Mouse (Mus musculus) embryo, embryonic 10.5 days (tissue): ENCODE measurements around the gene Fopnl.

Experiments
- DNase-seq: peaks from one replicate; pipeline ENCODE4 v3.0.0-alpha.2; 2015; ENCODE audit warnings: low spot score

The Fopnl gene

DNA sequence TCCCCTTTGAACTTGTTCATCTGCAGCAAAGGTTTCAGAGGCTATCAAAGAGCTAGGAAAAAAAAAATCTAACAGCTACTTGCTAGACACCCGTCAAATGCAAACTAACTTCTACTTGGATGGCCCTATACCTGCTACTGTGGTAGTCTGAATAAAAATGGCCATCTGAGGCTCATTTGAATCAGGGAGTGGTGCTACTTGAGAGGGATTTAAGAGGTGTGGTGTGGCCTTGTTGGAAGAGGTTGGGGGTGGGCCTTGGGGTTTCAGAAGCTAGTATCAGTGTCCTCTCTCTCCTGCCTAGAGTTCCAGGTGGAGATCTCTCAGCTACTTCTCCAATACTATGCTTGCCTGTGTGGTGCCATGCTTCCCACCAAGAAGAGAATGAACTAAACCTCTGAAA is 10.8 kb downstream of the Fopnl start:
- DNase-seq, result no peak

DNA sequence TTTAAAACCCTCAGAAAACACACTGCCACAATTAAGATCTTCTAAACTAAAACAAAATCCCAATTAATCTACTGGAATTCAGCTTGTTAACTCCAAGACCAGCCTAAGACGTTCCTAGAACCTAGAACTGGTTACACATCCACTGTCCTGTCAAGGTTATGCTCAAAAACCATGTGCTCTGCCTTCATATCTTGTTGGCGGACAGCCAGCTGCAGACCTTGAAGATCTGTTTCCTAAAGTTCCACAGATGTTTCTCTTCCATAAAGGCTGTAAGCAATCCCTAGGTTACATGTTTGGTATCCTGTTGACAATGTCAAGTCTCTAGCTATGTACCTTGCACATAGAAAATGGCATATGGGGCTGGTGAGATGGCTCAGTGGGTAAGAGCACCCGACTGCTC is 12.4 kb downstream of the Fopnl start:
- no peak for DNase-seq

DNA sequence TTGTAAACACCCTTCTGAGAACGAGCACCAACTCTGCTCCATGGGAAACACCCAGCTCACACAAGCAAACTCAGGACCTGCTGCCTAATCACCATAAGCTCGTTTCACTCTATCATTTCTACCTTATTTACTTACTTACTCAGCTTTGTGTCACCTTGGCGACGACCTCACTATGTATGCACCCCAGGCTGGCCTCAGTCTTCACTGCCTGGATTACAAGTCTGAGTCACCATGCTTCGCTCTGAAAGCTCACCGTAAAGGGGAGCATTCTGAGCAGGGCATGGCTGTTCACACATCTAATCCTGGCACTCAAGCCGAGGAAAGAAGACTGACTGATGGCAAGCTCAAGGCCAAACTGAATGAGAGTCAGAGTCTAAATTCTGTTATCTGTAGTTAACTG is 13.5 kb downstream of the Fopnl start:
- no peak for DNase-seq

DNA sequence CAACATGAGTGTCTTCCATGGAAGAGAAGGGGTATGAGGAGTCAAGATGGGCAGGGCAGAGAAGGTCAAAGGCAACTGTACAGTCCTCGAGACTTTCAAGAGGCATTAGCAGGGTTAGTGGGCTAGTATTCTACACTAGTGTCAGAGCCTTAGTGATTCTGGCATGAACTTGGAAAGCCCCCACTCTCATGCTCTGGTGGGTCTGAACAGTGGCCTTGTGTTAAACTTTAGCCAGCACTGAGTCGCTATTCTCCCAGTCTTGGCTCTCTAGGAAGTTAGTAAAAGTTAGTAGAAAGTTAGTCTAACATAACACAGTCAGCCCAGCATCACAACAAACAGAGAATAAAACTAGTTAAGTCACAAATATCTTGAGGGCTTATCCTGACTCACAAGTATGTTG is 14.1 kb downstream of the Fopnl start:
- DNase-seq, result no peak

DNA sequence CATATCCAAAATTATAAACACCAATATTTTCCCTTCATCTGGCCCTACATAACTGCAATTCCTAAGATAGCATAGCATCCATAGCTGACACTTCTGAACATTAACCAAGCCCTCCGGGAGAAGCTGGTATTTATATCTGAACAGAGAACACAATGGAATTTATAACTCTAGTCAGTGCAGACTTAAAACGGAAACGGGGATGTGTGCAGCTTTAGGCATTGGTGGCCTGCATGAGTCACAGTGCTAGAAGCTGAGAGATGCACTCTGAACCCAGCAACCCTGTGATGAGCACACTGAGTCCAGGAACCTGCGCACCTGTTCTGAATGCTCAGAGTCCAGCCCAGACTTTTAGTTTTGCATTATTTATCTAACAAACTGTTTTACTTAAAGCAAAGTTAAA is 18.7 kb downstream of the Fopnl start:
- DNase-seq, result no peak

DNA sequence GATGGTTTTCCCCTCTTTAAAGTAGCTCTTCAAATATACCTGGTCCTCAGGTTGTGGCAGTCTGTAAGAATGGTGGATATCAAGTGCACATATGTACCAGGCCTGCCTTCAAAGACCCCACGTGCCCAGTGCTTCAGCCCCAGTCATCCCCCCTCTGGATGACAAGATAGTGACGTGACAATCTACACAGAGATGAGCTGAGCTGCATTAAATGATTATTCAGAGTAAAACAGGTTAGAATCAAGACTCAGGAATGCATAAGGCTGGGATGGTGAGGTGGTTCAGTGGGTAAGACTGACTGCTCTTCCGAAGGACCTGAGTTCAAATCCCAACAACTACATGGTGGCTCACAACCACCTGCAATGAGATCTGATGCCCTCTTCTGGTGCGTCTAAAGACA is 19.5 kb downstream of the Fopnl start:
- no peak for DNase-seq

DNA sequence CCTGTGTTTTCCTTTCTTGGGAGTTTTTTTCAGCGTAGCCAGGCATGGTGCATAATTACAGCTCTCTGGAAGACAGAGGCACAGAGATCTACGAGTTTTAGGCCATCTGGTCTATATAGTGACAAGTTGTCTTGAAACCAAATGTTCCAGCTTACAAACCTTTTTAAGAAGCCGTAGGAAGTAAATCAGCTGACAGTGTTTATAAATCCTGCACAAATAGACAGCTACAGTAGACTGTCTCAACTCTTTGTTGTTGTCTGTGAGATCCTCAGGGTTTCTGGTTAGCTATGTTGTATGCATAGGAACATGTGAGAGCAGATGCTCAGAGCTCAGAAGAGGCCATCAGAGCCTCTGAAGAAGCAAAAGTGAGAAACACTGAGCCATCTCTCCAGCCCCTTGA is 20.1 kb downstream of the Fopnl start:
- no peak for DNase-seq

DNA sequence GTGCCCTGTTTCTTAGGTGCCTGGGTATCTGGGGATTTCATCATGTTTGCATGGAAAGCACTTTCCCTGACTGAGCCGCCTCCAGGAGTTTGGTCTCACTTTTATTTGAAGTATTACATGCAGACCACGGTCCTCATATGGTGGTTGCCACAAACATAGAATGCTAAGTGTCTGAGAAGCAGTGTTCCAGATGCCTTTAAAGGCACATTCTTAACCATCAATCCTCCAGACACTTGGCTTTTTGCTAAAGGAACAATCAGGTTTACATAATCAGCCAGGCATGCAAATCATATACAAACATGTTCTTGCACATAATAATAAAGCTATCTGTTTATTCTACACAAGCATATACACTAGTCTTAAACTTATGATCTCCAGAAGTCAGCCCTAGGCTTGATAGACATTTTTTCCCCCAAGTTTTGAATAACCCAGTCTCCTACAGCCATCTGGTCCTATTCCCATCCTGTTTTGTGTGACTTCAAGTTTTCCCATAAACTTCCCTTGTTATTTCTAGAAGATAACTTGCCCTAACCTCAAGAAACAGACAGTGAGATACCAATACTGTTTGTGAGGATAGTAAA is 20.6 kb downstream of the Fopnl start:
- no peak for DNase-seq

DNA sequence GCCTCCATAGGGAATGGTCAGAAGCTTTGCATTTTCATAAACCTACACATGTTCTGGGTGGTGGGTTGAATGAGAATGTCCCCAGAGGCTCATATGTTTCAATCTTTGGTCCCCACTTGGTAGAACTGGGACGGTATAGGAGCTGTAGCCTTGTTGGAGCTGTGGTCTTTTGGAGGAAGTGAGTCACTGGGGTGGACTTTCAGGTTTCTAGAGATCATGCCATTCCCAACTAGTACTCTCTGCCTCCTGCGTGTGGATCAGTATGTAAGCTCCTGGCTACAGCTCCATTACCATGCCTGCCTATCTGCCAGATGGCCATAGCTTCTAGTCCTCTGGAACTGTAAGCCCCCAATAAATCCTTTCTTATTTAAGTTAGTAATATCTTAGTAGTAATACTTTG is 21.9 kb downstream of the Fopnl start:
- no peak for DNase-seq

DNA sequence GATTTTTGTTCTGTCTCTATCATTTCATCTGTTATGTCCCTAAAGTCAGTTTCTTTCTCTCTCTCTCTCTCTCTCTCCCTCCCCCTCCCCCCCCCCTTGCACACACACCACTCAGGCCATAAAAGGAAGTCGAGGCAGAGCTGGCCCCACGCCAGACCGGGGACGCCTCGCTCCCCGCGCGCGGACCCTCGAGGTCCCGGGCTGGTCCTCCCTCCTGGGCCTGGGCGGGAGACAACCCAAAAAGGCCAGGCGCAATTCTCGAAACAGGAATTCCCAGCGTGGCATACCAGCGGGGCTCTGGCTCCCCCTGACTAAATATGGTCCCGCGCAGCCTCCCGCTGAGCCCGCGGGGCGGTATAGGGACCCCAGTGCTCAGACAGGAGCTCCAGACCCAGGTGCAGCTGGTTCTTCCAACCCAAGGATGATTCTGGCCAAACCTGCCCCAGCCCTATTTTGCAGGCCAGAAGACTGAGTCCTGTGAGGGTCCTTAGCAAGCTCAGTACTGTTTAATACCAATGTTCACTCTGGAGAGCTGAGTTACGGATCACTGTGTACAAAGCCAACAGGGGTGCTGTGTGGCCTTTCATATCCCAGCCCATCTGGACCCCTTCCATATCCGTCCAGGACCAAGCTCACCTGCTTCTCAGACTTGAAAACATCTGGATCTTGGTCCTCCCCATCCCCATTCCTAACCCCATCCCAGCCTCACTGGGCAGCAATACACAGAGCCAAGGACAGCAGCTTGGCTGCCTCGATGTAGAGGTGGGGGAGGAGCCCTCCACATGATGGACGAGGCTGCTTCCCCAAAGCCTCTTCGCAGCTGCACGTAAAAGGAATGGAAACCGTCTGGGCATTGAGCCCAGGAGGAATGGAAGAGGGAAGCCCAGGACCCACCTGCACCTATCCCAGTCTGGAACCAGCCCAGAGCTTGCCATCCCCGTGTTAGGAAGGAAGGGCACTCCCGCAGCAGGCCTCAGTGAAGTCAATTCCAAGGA is 24.7 kb downstream of the Fopnl start:
- no peak for DNase-seq

DNA sequence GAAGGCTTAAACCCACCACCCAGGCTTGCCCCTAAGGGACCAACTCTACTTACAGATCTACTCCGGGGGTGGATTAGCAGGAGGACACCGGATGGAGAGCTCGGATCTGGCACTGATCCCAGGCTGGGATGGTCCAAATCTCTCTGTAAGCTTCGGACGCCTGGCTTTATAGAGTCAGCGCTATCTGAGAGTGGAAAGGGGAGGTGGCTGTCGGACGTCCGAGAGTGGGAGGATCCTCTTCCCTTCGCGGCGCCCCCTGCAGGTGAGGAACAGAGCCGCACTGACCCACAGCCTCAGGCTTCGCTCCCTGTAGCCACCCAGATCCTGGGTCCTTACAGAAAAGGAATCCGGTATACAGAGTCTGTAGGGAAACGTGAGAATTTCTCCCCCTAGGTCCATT is 26.0 kb downstream of the Fopnl start, which contains the start of gene Myh11:
Gene Myh11, minus strand, starts transcription at position 150 of the 400 bp plus-strand sequence.
- peak; percentile 76 for DNase-seq

DNA sequence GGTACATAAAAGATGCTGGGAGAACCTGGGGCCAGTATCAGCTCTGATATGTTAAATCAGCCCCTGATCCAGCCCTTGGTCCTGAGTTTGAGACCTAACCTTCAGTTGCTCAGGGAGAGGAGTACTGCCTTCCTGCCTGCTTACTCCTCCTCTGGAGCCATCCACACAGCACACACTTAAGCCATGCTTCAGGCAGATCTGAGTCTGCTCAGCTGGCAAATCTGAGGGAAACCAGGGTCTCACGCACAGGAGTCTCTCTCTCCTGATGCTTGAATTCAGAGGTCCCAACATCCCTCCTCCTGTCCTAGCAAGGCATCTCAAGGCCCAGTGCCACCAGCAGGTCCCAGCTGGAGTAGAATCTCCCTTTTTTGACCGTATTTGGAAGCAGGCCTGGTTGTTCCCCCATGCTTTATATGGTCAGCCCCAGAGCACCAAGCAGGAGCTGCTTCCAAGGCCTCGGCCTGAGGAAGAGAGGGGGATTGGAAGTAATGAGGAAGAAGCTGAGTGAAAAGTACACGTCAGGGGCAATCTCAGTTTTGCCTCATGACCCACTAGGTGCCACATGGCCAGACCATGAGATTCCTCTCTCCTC is 44.7 kb downstream of the Fopnl start:
- DNase-seq, result no peak

DNA sequence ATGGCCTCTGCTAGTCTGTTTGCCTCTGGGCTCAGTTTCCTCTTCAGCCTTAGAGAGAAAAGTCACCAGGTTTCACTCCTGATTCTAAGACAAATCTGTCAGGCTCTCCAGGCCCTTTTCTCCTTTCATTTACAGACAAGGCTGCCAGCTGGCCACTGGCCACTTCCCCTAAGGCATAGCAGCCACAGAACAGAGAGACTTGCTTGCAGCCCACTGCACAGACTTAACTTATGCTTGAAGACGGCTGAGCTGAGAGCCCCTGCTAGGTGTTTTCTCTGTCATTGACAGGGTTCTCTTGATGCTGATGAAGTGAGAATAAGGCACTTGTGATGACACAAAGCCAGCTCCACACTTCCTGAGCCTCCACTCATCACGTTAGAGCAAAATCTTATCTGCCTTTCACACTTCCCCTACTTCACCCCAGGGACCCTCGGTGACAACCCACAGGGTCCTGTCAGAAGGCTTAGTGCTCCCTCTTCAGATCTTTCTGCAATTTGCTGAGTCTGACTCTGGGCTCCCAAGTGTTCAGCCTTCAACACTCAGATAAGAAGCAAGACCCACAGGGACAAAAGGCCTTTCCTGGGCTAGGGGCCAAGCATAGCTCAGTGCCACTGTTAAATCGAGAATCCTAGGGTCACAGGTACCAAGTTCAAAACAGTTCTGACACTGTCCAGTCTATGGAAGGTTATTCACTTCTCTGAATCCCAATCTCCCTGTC is 51.8 kb downstream of the Fopnl start:
- no peak for DNase-seq

DNA sequence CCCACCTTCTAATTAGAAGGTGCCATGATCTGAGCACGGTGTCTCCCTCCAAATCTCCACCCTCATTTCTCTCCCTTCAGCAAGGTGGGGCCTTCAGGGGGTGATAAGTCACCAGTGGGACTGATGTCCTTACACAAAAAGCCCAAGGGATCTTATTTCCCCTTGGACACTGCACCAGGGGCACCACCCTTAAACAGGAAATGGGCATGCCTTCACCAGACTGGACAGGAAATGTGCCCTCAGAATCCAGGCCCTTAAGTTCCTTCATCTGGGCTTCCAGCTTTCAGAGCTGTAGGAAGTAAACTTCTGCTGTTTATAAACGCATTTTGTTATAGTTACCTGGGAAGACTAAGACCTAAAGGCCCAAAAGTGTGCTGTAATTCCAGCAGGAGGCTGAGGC is 52.7 kb downstream of the Fopnl start:
- no peak for DNase-seq

DNA sequence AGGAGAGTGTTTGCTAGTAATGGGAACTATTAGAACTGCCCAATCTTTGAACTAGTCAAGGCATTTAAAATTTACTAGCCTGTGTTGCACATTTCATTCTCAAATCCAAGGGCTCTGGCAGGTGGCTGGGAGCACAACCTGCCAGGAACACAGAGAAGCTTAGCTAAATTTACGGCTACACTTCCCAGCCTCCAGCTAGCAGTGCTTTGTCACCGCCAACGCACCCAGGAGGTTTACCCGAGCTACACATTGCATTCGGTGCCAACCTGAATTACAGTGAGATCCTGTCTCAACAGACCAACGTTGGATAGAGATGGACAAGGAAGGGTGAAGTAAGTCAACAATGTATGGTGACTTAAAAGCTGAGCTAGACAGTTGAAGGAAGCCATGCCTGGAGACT is 54.0 kb downstream of the Fopnl start:
- DNase-seq, result no peak

DNA sequence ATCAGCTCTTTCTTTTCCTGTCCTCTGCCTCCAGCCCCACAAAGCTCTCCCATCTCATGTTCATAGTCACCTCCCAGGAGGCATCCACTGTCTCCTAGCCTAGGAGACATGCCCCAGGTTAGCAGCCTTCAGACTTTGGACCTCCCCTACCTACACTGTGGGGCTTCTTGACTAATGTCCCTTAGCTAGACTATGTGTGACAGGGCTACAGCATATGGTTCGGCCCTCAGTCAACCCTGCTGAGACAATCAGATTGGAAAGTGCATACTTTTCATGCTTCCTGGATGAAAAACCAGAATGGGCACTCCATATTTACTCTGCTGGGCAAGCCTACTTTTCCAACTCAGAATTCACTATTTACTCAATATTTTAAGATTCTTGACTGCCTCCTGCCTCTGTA is 54.8 kb downstream of the Fopnl start:
- DNase-seq, result no peak

DNA sequence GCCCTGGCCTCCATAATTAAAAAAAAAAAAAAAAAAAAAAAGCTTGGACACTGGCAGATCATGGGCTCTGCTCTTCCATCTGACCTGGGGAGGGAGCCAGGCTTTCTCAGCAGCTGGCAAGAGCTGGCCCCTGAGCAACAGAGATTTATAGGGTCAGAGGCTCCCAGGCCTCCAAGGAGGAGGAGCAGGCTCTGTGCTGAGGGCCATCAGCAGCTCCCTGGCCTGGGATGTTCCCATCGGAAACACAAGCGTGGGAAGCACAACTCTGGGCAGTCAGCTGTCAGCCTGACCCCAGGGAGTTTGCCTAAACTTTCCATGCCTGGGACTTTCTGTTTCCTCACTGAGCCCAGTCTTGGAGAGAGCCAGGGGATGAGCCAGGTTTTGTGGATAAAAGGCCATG is 58.3 kb downstream of the Fopnl start:
- DNase-seq, result peak; percentile 6

DNA sequence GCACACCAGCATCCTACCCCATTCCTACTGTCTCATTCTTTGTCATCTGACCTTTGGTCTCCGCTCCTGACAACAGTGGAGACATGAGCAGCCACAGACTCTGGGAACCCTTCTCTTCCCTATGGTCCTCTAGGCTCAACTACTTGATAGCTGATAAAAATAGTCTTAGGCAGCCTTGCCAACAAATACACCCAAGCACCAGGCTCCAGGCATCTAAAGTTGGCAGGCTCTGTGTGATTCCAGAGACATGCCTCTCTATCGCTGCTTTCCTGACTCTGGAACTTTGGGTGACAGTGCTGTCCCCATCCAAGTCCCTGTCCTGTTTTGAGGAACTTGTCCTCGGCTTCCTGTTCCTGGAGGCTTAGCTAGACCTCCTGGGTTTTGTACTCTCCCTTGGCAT is 63.6 kb downstream of the Fopnl start:
- DNase-seq, result no peak

DNA sequence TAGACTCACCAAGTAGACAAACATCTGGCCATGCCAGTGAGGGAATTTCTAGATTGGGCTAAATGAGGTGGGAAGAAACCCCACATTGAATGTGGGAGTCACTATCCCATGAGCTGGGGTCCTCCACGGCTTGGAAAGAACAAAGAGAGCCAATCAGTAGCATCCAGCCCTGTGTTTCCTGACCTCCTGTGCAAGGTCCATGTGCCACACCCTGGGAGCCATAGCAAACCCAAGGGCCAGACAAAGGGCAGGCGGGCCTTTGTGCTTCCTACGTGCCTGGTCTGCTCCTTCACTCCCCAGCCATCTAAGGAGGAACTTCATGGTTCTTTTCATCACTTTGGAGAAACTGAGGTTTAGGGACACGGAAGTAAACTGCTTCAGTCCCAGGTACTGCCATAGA is 64.3 kb downstream of the Fopnl start:
- no peak for DNase-seq

DNA sequence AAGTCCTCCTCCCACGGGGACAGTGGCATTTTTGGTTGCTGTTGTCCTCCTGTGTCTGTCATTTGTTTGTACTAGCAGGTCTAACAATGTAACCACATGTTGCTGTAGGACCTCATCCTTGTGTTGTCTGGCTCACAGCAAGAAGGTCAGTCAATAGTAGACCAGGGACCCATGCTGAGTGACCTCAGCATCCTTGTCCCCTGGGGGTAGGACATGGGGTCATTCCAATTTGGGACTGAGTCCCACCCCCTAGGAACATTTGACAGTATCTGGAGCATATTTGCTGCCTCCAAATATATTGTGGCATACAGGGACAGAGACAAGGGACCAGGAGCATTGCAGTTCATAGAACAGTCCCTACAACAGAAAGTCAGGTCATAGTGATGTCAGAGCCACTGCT is 67.3 kb downstream of the Fopnl start:
- DNase-seq, result no peak
